Mouse (Mus musculus): Measurements from ENCODE around the gene Cavin2.

Gene Cavin2

DNA sequence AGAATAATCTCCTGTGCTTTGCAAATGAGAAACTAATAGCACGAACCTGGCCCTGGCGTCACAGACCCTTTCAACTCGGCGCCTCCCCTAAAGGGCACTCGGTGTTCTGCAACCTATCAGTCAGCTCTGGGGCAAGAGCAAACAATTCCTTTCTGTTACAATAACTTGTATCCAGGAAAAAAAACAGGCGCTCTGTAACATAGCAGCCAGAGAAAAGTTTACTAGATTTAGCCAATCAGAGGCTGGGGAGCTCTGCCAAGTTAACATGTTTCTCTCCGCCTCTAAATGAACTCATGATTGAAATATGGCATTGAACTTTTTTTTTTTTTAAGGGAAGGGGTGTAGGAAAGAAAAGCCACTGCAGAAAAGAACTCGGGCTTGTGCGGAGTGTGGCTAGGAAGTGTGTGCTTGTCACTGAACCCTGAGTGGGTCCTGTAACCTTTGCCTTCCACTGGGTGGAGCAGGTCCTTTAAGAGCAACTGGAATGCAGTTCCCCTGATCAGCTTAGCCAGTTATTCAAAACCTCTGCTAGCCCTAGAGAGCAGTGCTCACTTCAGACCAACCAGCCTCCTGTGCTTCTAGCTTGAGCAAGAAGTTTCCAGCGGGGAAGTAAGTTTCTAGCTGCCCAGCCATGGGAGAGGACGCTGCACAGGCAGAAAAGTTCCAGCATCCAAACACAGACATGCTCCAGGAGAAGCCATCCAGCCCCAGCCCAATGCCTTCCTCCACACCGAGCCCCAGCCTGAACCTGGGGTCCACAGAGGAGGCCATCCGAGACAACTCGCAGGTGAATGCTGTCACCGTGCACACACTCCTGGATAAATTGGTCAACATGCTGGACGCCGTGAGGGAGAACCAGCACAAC is at the start of gene Cavin2:
Cavin2 (plus strand) TSS at position 372 of the 865 bp plus-strand sequence.
- DNase-seq (ENCODE audit: low spot score): peak; percentile 64

DNA sequence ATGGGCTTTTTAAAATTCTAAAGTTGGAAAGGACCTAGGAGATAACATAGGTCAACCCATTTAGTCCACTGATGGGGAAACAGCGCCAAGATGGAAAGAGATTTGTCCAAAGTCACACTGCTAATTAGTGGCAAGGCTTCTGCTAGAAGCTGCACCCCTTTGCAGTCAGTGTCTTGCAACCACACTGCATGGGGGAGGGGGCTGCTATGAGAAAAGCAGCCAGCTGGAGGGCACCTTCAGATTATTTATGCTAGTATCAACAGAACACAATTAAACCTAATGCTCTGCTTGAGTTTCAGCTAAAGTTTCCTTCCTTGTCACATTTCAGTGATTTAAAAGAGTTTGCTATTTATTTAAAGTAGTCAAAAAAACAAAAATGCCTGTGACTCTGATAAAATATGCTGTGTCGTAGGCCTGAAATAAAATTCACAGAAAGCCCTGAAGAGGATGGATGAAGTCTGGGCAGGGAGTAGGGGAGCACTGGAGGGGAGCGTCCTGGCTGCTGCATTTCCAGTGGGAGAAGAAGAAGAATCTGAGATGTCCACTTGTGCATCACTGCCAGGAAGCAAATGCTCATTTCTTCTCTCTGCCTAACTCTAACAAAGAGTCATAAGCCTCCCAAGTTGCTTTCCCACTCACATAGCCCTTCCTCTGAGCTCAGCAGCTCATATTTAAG is 47.5 kb upstream of the Cavin2 start:
- DNase-seq (ENCODE audit: low spot score): no peak

DNA sequence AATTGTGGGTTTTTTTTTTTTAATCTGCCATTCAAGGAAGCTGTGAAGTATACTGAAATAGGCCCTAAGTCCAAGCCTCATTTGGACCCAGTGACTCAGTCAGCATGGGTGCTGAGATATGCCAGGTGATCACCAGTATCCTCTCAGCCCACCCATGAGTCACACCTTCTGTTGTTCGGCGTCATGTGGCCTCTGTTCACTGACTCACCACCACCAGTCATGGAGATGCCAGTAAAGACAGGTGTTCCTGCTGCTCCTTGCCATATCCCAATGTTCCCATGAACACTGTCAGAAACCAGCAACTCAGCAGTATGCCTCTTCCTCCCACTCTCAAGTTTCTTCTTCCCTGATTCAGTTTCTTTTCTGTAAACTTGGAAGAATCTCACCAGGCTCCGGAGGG is 45.6 kb upstream of the Cavin2 start:
- DNase-seq (ENCODE audit: low spot score): no peak

DNA sequence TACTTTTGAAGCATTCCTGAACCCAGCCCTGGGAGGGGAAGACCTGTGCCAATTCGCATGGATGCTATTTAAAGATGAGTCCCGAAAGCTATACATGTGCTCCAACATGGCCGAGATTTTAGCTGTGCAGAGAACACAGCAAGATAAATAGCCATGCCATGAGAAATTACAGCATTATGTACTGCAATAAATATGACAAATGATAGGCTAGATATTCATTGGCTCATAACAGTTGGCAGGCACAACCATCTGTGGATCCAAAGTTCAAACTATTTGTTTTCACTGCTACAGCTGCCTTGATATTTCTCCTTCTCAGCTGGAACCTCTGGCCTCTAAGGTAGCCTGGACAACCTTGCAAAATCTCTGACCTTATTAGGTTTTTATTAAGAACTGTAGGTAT is 45.1 kb upstream of the Cavin2 start:
- no peak for DNase-seq (ENCODE audit: low spot score)

DNA sequence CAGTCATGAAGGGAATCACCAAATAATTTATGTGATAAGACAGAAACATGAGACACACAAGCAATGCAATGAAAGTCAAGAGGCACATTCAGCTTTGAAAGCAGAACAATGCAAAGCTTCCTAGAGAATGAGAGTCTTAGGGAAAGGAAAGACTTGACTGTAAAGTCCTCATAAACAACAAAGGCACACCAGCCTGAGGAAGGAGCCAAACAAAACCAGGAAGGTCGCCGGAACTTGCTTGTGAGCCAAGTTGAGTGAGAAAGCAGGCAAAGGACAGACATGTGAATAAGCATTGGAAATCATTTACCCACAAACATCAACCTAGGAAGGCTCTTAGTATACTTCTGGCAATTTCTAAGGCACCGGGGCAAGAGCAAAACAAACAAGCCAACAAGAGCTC is 43.5 kb upstream of the Cavin2 start:
- DNase-seq (ENCODE audit: low spot score): no peak

DNA sequence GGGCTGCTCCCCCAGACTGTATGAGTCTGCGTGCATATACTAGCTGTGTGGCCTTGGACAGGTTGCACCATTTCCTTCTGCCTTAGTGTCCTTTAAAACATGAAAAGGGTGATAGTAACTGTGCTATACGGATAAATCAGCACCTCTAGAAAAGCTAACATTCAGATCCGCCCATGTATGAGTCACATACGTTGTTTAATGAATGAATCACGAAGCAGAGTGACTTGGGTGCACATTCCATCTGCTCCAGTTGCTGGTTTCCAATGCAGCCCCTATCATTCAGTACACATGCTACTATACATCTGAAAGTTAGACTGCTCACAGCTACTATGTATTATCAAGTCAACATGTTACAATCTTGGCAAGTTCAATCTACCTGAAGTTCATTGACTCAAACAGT is 38.6 kb upstream of the Cavin2 start:
- DNase-seq (ENCODE audit: low spot score): no peak

DNA sequence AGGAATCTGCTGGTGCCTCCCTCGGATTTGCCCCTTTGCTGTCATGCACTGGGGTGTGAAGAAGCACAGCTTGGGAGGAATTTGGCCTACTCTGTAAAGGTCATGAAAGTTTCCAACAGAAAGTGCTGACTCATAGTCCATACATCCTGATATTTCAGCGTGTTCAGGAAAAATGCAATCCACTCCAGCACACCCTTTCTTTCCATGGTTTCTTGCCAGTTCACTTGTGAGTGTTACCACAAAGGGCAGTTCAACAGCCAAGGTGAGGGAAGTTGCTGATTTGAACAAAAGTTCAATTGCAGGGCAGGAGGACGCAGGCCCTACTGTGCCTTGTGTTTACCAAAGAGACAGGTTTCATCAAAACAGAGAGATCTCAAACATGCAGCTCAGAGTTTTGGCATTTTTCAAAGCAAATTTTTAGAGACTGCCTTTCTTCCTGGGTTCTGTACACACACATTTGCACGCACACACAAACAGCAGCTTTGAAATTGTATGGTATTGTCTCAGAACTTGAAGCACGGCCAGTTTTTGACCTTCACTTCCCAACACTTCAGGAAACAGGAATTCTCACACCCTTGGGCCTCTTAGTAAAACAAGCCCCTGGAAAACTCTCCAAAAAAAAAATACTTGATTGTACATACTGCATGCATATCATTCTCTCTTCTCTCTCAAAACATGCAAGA is 23.7 kb upstream of the Cavin2 start:
- DNase-seq (ENCODE audit: low spot score): no peak

DNA sequence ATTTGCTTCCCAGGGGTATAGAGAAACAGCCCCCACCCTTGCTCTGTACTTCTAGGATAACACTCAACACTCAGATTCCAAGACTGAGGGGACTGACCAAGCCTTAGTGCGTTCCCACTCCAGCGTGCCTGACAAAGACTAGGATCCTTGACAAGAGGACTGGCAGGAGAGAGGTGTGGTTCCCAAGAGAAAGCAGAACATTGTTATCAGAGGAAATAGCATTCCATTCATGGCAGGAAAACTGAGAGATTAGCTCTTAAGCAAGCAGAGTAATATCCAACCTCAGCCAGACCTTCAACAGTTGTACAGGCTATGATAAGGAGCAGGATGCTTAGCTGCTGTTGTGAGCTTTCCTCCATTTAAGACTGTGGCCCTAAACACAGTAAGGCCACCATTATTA is 23.0 kb upstream of the Cavin2 start:
- no peak for DNase-seq (ENCODE audit: low spot score)

DNA sequence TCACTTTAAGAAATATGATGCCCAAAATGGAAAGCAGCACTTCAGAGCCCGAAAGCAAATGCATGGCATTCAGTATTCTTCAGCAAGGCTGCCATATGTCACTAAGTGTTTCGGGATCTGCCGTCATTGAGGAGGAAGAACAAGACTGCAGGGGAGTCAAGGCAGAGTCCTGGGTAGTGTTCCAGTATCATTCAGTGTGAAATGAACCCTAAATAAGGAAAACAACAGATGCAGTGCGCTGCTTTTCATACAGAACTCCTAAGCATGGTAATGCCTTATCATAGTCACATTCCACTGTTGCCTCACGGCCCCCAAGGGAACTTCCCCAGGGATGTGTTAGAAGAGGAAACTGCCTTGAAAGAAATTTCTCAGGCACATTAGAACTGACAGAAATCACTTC is 21.8 kb upstream of the Cavin2 start:
- DNase-seq (ENCODE audit: low spot score): no peak

DNA sequence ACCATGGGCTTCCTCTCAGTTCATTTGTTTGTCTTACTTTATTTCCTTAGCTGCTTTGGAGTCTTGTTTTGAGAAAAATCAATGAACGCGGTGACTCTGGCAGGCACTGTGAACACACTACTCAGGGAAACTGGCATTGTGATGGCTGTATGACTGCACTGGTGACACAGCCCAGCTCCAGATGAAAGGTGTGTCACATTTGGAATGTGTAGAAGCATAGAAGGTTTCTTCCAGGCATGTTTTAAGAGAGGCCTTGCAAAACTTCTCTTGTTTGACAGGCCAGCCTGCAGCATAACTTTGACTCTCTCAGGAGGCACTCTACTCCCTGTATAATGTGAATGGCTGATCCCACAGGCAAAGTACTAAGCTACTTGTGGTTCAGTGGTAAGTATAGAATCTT is 20.7 kb upstream of the Cavin2 start:
- no peak for DNase-seq (ENCODE audit: low spot score)

DNA sequence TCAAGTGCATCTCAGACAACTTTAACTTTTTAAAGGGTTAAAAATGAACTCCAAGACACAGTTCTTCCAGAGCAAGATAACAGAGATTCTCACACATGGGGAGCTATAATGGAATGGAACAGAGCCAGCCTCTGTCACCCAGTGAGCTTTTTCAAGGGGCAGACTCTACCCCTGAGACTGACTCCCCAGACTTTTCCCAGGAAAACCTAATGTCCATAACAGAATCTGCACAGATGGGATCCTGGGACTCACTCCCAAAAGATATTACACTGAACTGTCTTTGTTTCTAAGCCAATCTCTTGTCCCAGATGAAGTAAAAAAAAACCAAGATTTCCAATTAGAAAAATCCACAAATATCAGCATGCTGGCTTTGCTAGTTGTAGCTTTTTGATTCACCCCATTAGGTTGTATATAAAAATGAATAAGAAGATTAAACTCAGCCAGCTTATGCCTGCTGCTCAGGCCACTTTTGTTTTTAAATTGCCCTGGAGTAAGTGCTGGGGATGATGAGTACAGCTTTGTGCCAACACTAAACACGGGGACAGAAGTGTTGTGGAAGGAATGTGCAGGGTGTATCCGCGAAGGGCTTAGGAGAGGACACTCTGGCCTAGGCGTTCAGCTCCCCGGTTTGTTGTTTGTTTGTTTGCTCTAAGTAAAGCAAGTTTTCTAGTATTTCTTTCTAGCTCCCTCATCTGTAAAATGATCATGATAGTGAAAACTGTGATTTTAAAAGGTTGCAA is 18.6 kb upstream of the Cavin2 start:
- no peak for DNase-seq (ENCODE audit: low spot score)

DNA sequence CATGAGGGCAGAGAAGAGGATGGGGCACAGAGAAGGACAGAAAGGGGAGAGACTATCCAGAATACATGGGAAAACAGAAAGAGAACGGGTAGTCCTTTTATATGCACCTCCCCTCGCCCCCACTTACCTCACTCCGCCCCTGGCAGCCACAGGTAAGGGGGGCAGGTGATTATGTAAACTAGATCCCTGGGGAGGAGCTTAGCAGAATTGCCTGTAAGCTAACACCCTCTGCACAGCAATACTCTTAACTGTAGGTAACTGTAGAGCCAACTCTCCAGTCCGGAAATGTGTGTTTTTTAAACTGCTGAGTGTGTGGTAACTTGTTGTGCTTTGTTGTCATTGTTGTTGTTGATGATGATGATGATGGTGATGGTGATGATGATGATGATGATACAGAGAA is 17.1 kb upstream of the Cavin2 start:
- no peak for DNase-seq (ENCODE audit: low spot score)

DNA sequence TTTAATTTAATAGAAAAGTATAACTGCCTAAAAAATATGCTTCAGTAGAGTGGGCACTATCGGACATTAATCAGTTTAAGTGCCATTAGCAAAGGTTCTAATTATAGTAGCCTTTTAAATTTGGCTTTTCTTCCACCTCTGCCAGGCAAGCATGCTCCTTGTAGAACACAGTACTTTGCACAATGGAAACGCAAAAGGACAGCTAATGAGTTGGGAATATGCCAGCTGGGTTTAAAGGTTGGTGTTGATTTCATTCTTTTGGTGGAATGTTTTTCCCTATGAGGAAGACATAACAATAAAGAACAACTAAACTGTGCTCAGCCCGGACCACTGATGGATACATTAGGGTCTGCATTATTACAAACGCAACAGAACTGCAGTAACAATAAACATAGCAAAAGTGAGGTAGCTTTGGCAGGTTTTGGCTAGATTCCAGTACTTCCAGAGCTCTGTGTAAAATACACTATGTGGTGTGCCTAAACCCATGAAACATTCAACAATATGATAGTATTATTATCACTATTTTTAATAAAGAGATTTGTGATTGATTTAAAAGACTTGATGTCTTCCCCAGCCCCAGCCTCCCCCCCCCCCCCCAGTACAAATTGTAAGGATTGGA is 16.2 kb upstream of the Cavin2 start:
- peak; percentile 68 for DNase-seq (ENCODE audit: low spot score)

DNA sequence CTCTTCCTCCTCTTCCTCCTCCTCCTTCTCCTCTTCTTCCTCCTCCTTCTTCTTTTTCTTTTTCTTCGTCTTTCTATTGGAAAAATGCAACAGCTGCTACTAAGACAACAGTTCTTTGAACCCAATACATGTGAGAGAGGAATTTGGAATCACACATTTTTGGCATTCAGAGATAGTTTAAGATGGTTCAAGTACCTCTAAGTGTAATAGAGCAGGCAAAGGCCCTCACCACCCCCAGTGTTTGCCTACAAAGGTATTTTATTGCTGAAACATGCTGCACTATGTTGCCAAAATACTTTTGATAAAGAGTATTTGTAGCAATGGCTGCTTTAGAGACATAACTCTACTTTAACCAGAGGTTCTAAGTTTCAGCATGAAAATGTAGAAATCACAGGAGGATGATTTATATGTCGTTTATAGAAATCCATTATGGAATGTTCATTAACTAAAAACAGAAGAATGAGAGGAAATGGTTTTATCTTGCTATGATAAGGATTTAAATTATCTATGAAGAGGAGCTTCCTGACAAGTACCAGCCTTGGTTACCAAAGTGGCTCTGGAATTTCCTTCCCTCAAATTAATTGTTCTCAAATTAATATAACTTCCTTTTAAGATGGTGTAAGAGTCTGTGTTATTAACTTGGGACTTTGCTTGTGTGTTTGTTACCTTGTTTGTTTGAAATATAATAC is 10.9 kb upstream of the Cavin2 start:
- DNase-seq (ENCODE audit: low spot score): no peak

DNA sequence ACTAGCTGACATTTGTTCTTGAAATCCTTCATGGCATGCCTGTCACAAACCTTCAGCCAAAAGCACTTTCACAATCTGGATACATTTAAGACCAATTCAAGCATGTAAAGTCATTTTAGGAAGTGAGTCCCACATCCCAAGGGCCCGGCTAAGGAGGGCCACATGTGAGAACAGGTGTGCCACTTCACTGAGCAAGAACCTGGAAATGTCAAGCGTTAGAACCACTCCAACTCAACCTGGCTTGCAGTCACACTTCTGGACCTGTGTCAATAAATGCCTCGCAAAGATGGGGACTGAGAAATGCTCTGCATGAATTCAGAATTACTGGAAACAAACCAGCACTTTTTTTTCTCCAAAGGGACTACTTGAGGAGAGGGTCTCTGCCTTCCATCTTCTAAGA is 725 bp upstream of the Cavin2 start:
- DNase-seq (ENCODE audit: low spot score): no peak

DNA sequence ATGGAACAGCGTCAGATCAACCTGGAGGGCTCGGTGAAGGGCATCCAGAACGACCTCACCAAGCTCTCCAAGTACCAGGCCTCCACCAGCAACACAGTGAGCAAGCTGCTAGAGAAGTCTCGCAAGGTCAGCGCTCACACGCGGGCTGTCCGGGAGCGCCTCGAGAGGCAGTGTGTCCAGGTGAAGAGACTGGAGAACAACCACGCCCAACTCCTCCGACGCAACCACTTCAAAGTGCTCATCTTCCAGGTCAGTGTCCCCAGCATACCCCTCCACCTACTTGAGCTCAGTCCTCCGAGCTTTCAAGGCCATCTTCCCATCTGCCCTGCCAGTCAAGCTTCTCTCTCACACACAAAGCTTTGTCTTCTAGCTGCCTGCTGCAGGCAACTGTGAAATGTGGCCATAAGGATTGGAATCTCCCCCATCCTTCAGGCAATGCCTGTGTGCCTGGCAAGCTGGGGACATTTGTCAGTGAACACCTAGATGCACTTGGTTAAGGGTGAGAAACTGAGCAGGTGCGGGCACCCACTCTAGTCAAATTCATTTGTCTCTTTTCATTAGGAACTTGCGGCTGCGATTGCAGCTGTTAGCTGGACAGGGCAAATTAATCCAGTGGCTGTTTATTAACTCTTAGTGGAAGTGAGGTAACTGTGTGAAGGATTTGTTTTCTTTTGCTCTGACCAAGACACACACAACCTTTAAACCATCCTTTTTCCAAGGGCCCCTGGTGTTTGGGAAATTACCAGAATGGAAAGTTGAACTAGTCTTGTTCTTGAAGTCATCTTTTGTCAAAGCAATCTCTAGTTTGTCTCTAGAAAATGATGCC is 907 bp downstream of the Cavin2 start:
- DNase-seq (ENCODE audit: low spot score): peak; percentile 66

DNA sequence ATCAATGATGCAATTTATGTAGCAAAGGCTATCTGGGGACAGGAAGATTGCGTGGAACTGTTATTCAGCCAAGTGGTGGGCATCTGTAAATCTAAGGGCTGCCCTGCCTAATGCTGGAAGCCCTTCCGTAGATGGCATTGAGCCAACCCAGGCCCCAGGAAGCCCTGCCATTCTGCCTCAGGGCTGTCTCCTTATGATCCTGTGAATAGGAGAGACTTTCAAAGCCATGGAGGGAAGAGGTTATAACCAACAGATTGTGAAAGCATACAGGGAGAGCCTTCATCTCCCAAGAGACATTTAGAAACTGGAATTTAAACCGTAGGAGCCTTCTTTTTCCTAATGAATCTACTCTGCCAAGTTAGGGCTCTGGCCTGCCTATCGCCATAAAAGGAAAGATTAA is 1.7 kb downstream of the Cavin2 start:
- peak; percentile 67 for DNase-seq (ENCODE audit: low spot score)

DNA sequence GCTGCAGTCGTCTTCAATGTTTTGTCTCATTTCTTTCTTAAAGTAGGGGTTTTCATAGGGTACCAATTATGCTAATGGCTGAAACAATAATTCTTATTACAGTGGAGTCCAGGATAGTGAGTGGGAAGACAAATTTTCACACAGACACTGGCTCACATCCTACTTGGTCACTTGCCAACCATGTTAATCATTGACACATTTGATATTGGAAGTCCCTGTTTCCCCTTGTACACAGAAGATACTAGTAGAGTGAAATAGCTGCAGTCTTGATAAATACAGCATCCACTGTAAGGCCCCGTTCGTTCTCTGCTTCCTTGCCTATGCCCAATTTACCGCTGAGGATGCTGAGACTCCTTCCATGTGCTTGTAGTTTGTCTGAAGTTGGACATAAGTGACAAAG is 3.4 kb downstream of the Cavin2 start:
- no peak for DNase-seq (ENCODE audit: low spot score)

DNA sequence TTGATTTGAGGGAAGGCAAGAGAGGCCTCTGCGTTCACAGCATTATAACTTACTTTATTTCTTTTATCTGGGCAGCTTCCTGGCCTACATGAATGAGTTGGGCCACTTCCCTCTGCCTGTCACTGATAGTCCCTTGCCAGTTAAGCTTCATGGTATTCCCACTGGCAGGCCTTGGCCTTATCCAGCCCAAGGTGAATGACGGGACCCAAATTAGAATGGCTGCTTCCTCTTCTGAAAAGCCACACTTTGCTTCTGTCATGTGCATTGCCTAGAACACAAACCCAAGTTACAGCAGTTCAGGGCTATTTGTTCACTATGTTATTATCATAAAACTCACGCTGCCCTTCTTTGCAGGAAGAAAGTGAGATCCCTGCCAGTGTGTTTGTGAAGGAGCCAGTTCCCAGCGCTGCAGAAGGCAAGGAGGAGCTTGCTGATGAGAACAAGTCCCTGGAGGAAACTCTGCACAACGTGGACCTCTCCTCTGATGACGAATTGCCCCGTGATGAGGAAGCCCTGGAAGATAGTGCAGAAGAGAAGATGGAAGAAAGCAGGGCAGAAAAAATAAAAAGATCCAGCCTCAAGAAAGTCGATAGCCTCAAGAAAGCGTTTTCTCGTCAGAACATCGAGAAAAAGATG is 11.5 kb downstream of the Cavin2 start:
- no peak for DNase-seq (ENCODE audit: low spot score)

DNA sequence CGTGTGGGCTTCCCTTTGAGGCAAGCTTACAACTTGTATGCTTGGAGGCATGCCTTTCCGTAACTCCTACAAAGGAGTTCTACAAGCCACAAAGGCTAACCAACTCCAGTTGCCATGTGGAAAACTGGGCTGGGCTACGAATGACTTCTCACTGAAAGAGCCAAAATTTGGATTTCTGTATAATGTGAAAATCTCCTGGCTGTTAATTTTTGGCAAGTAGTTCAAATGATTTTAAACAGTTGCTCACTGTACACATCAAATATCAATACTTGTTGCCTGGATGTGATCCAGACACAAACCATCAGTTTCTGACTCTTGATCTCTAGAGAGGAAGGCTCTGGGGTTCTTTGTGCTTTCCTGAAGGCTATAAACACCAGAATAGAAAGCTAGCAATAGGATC is 18.1 kb downstream of the Cavin2 start:
- DNase-seq (ENCODE audit: low spot score): no peak
